Mouse (Mus musculus) E14TG2a.4 (cell line): Measurements from ENCODE around the gene Lst1.

Source experiments
- H3K27me3 ChIP-seq: 2 replicates; pipeline ENCODE4 v1.6.1; 2014; ENCODE audit warnings: low read length, control low read depth; ENCODE audit not compliant: insufficient read depth
- H3K36me3 ChIP-seq: 2 replicates; pipeline ENCODE4 v1.6.1; 2014; ENCODE audit warnings: low read length, control low read depth; ENCODE audit not compliant: insufficient read depth
- H3K4me1 ChIP-seq: replicated peaks from 2 replicates; pipeline ENCODE4 v1.6.1; 2014; ENCODE audit warnings: low read depth, low read length, control low read depth
- H3K4me3 ChIP-seq: replicated peaks from 2 replicates; pipeline ENCODE4 v1.5.1; 2014; ENCODE audit warnings: mild to moderate bottlenecking, low read length
- H3K9me3 ChIP-seq: 2 replicates; pipeline ENCODE4 v1.6.1; 2014; ENCODE audit warnings: low read length, control low read depth
- CTCF ChIP-seq: conservative IDR thresholded peaks from 2 replicates; pipeline ENCODE4 v1.5.1; 2014; ENCODE audit warnings: low read length
- NANOG ChIP-seq: IDR thresholded peaks from 2 replicates; pipeline ENCODE4 v1.6.1; 2014; ENCODE audit warnings: borderline replicate concordance, low read length, mixed read lengths
- POU5F1 ChIP-seq: IDR thresholded peaks from 2 replicates; pipeline ENCODE4 v1.6.1; 2014; ENCODE audit warnings: low read length, borderline replicate concordance

Gene Lst1

GRCm38 (mm10) chr17:35163326-35164081 lies 24.7 kb downstream of the Lst1 start:
- no peaks in the 10 kb centered on the region for H3K9me3 ChIP-seq
- H3K36me3 ChIP-seq, result peaks cover 60% of the 10 kb centered on the region
- H3K4me3 ChIP-seq, result peak overlapping the region; percentile 99
- peaks cover 64% of the 10 kb centered on the region for H3K4me1 ChIP-seq
- TF ChIP-seq CTCF (no peak), NANOG (no peak), POU5F1 (no peak)
- no peaks in the 10 kb centered on the region for H3K27me3 ChIP-seq

DNA sequence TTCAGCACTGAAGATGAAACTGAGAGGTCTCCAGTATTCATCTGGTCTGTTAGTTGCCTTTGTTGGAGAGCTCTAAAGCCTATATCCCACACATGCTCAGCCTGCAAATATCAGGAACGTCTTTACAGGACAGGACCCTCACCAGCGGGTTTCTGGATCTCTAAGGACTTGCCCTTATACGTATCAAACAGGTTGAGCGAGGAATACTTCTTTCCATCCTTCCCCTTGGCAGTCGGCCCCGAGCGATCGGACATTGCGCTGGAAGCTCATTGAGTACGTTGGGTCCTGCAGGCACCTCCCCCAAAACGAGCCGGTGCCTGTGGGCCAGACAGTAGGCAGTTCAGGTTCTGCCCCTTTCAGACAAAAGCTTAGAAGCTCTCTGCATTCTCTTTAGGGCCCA lies 25.5 kb downstream of the Lst1 start:
- peaks cover 72% of the 10 kb centered on the region for H3K4me1 ChIP-seq
- TF ChIP-seq NANOG (no peak), POU5F1 (no peak), CTCF (no peak)
- no peaks in the 10 kb centered on the region for H3K9me3 ChIP-seq
- H3K36me3 ChIP-seq, result peaks cover 65% of the 10 kb centered on the region
- H3K27me3 ChIP-seq, result no peaks in the 10 kb centered on the region
- peak overlapping the region; percentile 99 for H3K4me3 ChIP-seq

- H3K27me3 ChIP-seq, result no peaks in the 10 kb centered on the region
- H3K36me3 ChIP-seq, result peaks cover 69% of the 10 kb centered on the region
- peaks cover 78% of the 10 kb centered on the region for H3K4me1 ChIP-seq
- TF ChIP-seq NANOG (no peak), POU5F1 (no peak), CTCF (no peak)
- peak overlapping the region; percentile 99 for H3K4me3 ChIP-seq
- no peaks in the 10 kb centered on the region for H3K9me3 ChIP-seq
These were observed 26.1 kb downstream of the Lst1 start for GRCm38 (mm10) chr17:35162121-35162520.

DNA sequence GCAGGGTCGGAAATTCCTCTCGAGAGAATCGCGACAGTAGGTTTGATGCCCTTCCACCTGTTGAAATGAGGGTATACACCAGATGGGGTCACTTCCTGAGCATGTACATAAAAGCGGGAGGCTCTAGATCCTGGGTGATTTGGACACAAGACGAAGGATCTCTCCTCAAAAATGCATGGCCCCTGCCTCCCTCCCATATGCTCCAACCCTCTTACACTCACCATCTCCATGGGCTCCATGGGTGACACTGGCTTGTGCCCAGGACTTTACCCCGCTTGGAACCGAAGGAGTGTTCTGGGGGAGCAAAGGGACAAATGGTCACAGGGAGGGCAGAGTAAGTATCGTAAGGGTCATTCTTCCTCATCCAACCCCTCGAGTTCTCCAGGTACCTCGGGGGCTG lies 26.8 kb downstream of the Lst1 start:
- H3K36me3 ChIP-seq, result peaks cover 76% of the 10 kb centered on the region
- peaks cover 83% of the 10 kb centered on the region for H3K4me1 ChIP-seq
- H3K4me3 ChIP-seq, result peak overlapping the region; percentile 99
- no peaks in the 10 kb centered on the region for H3K9me3 ChIP-seq
- TF ChIP-seq NANOG (no peak), POU5F1 (no peak), CTCF (no peak)
- no peaks in the 10 kb centered on the region for H3K27me3 ChIP-seq

- H3K36me3 ChIP-seq, result peaks cover 93% of the 10 kb centered on the region
- no peaks in the 10 kb centered on the region for H3K9me3 ChIP-seq
- TF ChIP-seq POU5F1 (no peak), CTCF (no peak), NANOG (no peak)
- H3K4me3 ChIP-seq, result no peak overlapping the region
- no peaks in the 10 kb centered on the region for H3K27me3 ChIP-seq
- H3K4me1 ChIP-seq, result peaks cover 92% of the 10 kb centered on the region
These were observed 28.6 kb downstream of the Lst1 start for GRCm38 (mm10) chr17:35159638-35160037.

DNA sequence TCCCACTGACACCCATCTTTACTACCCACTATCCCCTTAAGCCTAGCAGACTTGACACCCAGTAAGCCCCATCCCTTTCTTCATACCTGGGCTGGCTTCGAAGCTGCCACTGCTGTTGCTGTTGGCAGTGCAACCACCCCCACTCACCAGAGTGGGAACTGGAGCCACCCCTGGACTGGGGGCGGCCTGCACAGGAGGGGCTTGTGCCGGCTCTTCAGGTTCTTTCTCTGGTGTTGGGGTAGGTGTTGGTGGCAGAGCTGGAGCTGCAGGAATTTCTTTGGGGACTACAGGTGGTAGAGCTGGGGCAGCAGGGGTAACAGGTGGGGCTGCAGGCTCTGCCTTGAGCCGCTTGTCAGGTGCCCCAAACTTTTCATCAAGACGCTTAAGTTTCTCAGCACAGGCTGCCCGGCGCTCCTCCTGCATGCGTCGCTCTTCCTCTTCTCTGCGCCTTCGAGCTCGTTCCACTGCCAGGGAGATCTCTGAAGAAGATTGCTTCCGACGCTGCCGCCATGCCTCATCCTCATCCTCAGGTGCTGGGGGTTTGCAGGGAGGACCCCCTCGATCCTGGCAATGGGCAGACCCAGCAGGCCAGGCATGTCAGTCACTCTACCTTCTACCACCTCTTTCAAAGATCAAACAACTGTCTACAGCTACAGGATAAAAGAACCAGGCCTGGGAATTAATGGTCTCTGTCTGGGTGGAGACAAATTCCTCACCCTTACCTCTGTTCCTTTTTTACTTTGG lies 29.2 kb downstream of the Lst1 start:
- peaks cover 100% of the 10 kb centered on the region for H3K36me3 ChIP-seq
- H3K4me3 ChIP-seq, result no peak overlapping the region
- peaks cover 98% of the 10 kb centered on the region for H3K4me1 ChIP-seq
- H3K9me3 ChIP-seq, result no peaks in the 10 kb centered on the region
- H3K27me3 ChIP-seq, result no peaks in the 10 kb centered on the region
- TF ChIP-seq POU5F1 (no peak), NANOG (no peak), CTCF (no peak)

GRCm38 (mm10) chr17:35157661-35158175 lies 30.5 kb downstream of the Lst1 start:
- Histone ChIP-seq H3K4me3 (no peak overlapping the region), H3K36me3 (peaks cover 100% of the 10 kb centered on the region), H3K27me3 (no peaks in the 10 kb centered on the region), H3K9me3 (no peaks in the 10 kb centered on the region), H3K4me1 (peaks cover 90% of the 10 kb centered on the region)
- no peak for TF ChIP-seq CTCF

DNA sequence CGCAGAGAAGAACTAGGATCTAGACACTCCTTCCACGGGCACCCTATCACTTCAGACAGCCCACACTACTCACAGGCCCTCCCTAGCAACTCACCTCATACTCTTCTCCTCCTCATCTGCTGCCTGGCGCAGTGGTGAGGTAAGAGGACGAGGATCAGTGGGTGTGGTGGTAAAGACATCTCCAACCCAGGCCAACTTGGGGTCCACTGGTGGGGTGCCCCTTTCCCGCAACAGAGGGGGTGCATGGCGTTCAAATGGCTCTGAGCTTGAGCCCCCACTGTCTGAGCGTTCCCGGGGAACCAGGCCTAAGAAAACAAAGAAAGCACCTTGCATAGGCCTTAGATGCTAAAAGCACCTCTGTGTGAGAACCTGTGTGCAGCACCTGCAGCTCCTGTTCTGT lies 31.0 kb downstream of the Lst1 start:
- H3K4me1 ChIP-seq, result peaks cover 89% of the 10 kb centered on the region
- H3K36me3 ChIP-seq, result peaks cover 100% of the 10 kb centered on the region
- TF ChIP-seq CTCF (no peak), NANOG (no peak), POU5F1 (no peak)
- peak overlapping the region; percentile 26; the same call in 1 of the 2 replicates for H3K4me3 ChIP-seq
- no peaks in the 10 kb centered on the region for H3K27me3 ChIP-seq
- no peaks in the 10 kb centered on the region for H3K9me3 ChIP-seq
